Mouse (Mus musculus) adrenal gland, adult 18-20 months (tissue): ENCODE data around the gene Nkiras1. TPM values are rescaled to one million over a fixed set of nuclear protein-coding genes. Genes with fewer than 3 reads are reported as not detected.

ENCODE experiments used
- DNase-seq, 2 experiments: peaks; one replicate each; pipeline ENCODE4 v3.0.0; 2021 to 2022; ENCODE audit warnings: low spot score in 2 of 2
- total RNA-seq, 2 experiments: library from RNA; stranded (reverse); gene quantifications; 1 replicate in 1 of 2; 2 replicates in 1 of 2; pipeline ENCODE4 v1.2.3; 2021

Nkiras1 gene
- total RNA-seq, 2 experiments from 2014 or later = 29.2 to 34.6 TPM

DNA sequence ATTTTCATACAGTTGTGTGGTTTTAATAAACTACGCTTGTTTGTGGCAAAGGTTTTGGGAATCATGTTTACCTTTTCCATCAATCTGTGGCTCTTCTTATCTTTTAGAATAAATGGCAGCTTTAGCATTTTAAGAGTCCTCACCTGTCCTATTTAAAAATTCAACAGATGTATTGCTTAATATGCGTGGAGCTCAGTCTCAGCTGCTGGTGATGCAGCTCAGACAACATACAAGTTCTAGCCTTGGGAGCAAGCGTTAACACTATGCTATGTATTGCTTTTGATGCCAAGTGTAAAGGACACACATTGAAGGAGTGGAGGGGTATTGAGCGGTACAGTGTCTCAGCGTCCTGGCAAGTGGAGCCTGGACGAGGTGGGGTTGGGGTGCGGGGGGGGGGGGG lies 730 bp downstream of the Nkiras1 start:
- no peak for DNase-seq

- no peak for DNase-seq
Measured at GRCm38 (mm10) chr14:18274526-18274925, 3.6 kb downstream of the Nkiras1 start.

GRCm38 (mm10) chr14:18280375-18280774 lies 9.4 kb downstream of the Nkiras1 start:
- no peak for DNase-seq

- DNase-seq = no peak
Measured at GRCm38 (mm10) chr14:18284581-18284980, 13.6 kb downstream of the Nkiras1 start.

DNA sequence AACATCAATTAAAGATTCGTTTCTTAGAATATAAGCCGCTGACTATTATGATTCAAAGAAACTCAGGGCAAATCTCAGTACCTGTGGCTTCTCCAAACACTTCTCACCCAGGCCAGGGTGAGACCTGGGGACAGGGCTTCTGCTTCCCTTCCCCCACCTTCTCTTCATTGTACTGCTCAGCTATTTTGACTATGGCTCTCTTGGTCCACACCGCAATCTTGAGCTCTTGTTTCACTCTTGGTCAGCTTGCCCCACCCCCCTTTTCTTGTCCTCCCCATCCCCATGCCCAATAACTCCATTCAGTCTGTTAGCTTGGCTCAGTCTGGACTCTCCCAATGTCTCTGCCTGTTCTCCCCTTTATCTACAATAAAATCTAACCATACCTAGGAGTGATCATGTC lies 14.5 kb downstream of the Nkiras1 start:
- DNase-seq = no peak

DNA sequence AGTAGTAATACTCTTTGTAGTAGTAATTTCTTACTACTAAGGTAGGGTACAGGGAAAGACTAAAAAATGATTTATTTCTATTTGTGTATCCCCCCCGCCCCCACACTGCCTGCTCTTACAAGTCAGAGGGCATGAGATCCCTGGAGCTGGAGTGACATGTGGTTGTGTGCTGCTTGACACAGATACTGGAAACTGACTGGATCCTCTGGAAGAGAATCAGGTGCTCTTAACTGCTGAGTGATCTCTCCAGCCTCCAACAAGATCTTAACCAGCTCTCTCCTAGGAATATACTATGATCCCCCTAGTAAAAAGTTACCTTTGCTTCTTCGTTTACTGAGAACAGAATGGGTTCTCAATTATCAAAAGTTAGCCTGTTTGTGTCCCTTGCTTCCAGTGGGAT lies 15.5 kb downstream of the Nkiras1 start:
- no peak for DNase-seq

DNA sequence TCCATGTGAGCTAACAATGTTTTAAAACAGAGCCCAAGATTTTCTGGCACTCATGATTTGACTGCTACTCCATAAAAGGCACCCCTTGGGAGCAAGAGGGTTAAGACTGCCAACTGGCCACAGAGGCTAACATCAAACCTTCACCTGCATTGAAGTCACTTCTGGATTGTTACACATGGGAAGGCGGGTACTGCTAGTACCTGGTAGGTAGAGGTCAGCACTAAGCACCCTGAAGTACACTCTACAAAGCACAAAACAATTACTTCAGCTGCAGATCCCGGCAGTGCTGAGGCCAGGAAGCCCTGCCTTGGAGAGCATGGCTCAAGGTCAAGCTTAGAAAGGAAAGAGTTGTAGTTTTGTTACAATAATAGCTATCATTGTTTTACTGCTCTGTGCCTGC lies 16.5 kb downstream of the Nkiras1 start:
- DNase-seq = no peak

GRCm38 (mm10) chr14:18292111-18292510 lies 21.2 kb downstream of the Nkiras1 start:
- no peak for DNase-seq

- DNase-seq = no peak
Measured at GRCm38 (mm10) chr14:18292578-18292977, 21.6 kb downstream of the Nkiras1 start.

DNA sequence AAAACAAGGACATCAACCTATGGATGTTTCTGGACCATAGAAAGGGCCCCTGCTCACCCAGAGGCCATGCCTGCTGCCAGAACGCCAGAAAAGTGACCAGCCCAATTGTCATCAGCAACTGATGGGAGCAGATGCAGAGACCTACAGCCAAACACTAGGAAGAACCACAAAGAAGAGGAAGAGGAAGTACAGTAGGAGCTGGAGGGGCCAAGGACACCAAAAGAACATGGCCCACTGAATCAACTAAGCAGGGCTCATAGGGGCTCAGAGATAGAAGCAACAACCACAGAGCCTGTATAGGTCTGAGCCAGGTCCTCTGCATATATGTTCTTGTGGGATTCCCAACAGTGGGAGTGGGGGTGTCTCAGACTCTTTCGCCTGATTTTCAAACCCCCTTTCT lies 26.5 kb downstream of the Nkiras1 start:
- DNase-seq = no peak

- no peak for DNase-seq
Measured at GRCm38 (mm10) chr14:18298874-18299273, 27.9 kb downstream of the Nkiras1 start.

GRCm38 (mm10) chr14:18300676-18301075 lies 29.7 kb downstream of the Nkiras1 start:
- no peak for DNase-seq

DNA sequence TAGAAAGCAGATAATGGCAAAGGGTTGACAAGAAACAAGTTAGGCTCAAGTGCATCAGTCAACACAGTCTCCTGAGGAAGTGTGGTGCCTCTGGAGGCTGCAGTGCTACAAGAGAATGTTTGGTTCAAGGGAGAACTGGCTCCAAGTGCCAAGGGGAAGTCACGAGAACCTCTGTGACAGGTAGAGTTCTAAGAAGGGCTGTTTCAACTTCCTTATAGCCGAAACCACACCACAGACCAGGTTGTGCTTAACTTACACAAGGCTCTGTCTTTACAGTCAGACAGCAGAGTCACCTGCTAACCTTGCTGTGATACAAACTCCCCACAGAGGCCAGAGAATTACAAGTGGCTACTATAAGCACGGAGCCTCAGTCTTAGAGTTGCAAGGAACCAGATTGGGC lies 30.7 kb downstream of the Nkiras1 start:
- no peak for DNase-seq

DNA sequence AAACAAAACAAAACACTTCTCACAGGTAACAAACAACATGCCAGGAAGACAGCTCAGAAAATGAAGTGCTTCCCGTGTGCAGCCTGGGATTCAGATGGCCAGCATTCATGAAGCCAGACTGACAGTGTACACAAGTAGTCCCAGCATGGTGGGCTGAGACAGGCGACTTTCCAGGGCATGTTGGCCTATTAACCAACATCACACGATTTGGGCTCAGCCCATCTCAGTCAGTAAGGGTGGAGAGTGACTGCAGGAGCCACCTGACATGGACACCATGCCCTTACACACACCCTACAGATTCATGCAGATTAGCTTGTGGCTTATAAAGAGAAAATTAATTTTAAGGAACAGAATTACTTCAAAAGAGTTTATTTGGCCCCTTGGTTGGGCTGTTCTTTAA lies 31.8 kb downstream of the Nkiras1 start:
- no peak for DNase-seq

- DNase-seq = no peak
Measured at GRCm38 (mm10) chr14:18303262-18303661, 32.3 kb downstream of the Nkiras1 start.

GRCm38 (mm10) chr14:18304165-18304564 lies 33.2 kb downstream of the Nkiras1 start:
- no peak for DNase-seq

DNA sequence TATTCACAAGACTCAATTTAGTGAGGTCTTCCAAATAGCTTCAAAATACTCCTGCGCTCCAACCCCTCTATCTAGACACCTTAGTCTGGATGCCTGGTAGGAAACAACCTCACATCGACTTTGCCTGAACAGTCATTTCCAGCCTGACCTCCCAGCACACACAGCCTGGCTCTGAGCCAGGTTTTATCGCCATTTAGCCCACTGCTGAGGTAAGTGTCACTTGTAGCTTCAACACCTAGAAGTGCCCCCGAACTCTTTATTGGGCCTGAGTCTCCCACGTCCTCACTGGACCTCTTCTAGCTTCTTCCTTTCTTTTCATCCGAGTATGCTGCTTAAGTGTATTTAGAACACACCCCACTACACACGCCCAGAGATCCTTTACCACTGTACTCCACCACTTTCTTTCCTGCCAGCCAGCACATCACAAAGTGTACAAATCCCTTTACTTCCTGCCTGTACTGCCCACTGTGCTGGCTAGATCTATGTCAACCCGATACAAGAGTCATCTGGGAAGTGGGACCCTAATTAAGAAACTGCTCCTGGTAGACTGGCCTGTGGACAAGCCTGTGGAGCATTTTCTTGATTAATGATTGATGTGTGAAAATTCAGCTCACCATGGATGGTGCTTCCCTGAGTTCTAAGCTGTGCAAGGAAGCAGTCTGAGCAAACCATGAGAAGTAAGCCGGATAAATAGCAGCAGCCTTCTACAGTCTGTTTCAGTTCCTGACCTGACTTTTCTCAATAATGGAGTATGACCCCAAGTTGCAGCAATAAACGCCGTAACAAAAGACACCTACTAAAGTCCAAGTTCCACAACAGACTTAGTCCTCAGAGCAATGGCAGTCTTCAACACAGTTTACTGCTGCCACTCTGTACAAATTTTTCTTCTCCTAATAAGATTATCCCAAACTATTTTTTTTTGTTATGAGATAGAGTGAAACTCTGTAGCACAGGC lies 46.8 kb downstream of the Nkiras1 start:
- DNase-seq = no peak

DNA sequence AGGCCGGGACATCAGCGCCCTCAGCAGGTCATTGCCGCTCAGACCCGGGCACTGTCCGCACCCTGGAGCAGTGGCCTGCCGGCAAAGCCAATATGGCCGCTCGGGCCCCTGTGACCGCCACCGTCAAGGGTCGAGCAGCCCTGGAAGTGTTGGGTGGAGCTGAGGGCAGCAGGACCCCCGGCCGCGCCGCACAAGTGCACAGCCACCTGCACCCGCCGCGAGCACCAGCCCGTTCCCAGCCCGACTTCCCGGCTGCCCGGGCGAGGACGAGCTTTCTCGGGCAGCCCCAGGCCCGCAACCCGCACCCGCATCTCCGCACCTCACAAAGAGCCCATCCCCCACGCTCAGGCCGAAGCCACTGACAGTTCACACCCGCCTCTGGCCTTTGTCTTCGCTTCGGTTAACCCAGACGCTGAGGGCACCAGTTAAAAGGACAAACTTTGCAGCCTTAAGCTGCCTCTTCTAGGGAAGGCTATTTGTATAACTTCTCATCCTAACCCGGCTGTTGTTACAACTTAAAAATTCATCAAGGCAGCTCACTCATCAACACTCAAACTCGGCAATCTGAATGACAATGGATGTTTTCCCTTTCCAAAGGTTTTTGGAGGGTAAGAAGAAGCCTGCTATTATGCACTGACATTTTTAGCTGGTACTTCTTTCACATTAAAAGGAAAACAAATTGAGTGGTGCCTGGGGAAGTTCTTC lies 56.2 kb downstream of the Nkiras1 start:
- DNase-seq = peak; percentile 36 to 42

- DNase-seq = peak; percentile 25 to 36
Measured at GRCm38 (mm10) chr14:18330789-18331692, 60.1 kb downstream of the Nkiras1 start.

DNA sequence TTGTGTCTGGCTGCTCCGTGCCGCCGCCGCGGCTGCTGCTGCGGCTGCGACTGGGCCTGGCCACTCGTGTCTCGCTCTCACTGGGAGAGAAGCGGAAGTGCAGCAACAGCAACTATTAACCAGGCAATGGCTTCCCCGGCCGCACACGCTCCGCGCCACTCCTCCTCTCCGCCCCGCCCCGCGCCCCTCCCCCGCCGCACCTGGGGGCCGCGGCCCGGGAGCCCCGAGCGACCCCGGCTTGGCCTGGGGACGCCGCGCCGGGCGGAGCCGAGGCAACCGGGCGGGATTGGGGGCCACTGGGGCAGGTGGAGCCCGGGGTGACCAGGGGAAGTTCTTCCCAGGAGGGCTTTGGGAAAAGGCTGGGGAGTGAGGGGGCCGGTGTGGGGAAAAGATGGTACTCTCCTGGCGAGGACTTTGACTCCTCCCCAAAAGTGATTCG lies 60.8 kb downstream of the Nkiras1 start, which contains the start of gene Ube2e1:
Gene Ube2e1, minus strand, starts transcription at position 167 of the 439 bp plus-strand sequence.
- peak; percentile 77 to 78 for DNase-seq
